Mouse (Mus musculus): ENCODE results near the gene Paxip1. TPM values are rescaled to one million over a fixed set of nuclear protein-coding genes. Genes with fewer than 3 reads are reported as not detected.

Paxip1 gene
- polyA plus RNA-seq (2017; shearing (Covaris generic)): 3.8 TPM

DNA sequence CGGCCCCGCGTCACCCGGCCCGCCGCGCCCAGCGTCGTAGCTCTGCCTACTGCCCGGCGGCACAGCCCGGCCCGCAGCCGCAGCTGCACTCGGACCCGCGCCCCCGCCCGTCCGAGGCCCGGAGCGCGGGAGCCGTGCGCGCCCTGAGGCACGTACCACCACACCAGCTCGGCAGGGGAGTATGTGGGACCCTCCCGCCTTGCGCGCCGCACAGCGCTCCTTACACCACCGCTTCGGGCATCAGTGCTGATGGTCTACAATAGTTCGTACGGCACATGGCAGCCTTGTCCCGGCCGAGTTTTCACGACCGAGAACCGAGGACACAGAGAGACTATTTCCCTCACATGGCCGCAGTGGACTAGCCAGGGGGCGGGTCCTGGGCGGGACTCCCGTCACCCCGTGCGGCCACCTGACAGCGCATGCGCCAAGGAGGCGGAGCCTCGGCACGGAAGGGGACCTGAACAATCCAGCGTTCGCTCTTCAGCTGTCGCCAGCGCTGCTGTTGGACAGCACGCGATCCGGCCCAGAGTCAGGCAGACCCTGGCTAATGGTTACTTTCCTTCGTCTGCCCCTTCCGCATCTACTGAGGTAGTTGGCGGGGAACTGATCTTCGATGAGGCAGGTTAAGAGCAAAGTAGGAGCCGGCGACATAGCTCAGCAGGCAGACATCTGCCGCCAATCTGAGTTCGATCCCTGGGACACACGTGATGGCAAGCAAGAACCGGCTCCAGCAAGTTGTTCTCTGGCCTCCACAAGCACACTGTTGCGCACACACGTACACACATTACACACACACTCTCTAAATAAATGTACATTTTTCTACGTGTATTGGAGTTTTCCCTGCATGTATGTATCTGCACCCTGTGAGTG, at the start of gene Paxip1:
Paxip1 (minus strand) TSS at position 389 of the 870 bp plus-strand sequence.

Other genes with a start within 250 kb of the Paxip1 start
- not detected for gene Htr5a, start 50.5 kb upstream of the Paxip1 start, polyA plus RNA-seq (2017; shearing (Covaris generic))

All from CD4-positive, CD25-positive, alpha-beta regulatory T cell, adult 9 weeks (primary cell).